Mouse (Mus musculus): ENCODE measurements at regions not wholly inside any gene's neighbourhood (a gene's known extent, or its start where the extent isn't known, plus 50 kb on each side); places are given as distances from the start of the nearest gene placed in this dataset.

GRCm38 (mm10) chr12:107221276-107221970 lies 267.0 kb upstream of the 3110018I06Rik start:
- TF ChIP-seq GATA1 (IDR thresholded peaks at IDR 0.05; ENCODE audit: low read length) (no peak), TAL1 (IDR thresholded peaks at IDR 0.05; ENCODE audit: low read length) (no peak)
